Mouse (Mus musculus): ENCODE measurements around the gene Abcb9.

Gene Abcb9

DNA sequence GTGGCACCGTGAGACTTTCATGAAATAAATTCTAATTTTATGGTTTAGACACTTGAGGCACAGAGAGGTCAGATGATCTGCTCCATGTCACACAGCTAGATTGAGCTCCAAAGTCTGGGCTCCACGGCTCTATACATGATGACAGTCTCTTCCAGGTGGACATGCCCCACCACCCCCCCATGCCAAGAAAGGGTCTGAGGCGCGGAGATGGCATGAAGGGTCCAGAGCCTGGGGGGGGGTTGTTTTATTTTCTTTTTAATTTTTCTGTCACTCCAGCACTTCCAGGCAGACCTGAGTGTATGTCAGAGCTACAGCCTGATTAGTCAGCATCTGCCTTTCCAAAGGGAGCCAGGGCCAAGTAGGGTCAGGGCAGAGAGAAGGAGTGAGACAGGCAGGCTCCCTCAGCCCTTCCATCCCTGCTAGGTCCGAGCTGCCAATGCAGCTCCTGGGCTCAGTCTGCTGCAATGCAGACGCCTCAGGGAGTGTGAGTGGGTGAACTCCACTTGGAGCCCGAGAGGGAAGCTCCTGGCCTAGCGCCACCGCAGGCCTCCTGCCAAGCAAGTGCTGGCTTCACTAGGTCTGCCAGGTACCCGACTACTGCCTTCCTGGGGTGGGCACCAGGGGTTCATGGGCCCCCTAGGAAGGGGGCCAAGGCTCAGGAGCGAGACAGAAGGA, 2.3 kb downstream of the Abcb9 start:
- peak; percentile 76 to 83 for DNase-seq

DNA sequence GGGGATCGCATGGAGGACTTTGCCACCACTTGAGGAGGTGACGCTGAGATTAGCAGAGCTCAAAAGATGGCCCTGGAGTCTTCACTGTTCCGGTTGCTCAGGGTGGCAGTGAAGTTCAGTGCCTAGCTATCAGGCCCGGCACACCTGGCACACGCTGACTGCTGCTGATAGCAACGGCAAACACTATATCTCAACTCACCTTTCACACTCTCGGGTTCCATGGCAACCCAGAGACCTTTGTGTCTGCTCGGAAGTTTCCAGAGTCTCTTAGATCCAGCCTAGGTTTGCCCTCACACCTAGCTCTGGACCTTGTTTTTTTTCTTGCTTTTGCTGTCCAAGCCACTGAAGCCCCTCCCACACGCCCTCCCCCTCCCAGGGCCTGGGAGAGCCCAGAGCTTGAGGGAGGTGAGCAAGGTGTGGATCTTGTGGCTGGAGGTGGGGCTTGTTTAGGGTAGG, 3.6 kb downstream of the Abcb9 start:
- DNase-seq: no peak

DNA sequence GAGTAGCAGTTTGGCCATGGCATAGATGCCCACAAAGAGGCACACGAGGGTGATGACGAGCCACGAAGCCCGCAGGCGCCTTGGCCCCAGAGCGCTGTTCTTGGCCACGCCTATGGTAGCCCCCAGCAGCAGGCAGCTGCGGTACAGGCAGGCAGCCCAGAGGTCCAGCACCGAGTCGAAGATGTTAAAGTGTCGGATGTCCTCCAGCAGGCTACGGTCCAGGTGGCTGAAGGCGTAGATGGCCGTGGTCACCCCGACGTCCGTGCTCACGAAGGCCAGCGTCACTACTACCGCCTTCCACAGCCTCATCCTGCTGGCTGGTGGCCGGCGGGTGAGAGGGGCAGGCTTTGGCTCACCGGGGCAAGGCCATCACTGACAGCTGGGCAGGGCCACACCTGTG, 5.7 kb downstream of the Abcb9 start:
- no peak for DNase-seq

DNA sequence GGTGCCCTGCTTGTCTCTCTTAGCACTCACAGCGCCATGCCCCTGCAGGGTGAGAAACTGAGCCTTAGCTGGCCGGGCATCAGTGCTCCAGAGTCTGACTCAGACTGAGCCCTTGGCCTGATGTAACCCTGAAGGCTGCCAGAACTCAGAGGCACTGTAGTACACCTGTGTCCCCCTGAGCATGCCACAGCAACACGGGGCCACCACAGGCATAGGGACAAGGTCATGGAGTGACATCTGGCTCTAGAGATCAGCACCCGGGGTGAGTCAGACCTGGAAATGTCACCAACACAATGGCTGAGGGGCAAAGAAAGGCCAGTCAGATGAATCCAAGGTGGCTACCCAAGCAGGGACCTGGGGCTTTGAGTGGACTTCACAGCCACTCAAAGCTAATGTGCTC, 8.7 kb downstream of the Abcb9 start:
- DNase-seq: no peak

DNA sequence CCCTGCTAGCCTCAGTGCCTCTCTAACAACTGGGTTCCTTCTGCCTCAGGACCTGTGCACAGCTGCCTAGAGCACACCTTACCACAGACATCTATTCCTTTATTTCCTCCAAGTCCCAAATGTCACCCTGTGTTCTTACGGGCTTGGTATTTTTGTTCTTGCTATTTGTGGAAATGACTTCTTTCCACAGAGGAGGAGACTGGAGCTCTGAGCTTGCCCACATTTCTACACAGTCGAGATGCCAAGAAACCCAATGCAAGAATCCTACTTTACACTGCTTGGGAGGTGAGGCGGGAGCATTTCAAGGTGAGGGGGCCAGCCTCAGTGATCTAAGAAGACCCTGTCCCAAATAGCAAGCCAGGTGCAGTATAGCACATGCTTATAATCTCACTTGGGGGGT, 10.1 kb downstream of the Abcb9 start:
- no peak for DNase-seq

DNA sequence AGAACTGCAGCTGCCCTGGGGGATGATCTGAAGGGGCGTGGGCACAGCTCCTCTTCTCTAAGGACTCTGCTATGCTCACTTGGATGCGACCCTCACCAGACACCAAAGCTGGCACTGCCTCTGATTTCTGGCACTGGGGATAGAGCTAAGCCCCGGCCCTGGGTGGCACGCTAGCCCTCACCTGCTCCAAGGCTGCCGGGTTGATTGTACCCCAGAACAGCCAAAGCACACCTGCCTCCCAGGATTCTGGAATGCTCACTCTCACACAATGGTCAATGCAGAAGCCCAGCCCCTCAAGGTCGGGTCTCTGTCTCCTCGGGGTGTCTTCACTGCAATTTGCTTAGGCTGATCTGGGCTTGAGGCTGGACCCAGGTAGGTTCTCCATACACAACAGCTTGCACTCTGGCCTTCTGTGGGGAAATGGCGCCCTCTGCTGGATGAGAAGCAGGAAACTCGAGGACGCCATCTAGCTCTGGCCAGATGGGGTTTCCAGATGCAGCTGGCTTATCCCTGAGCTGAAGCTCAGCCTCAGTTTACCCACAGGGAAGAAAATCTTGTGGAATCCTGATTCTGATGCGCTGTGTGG, 10.9 kb downstream of the Abcb9 start:
- DNase-seq: peak; percentile 86 to 90

DNA sequence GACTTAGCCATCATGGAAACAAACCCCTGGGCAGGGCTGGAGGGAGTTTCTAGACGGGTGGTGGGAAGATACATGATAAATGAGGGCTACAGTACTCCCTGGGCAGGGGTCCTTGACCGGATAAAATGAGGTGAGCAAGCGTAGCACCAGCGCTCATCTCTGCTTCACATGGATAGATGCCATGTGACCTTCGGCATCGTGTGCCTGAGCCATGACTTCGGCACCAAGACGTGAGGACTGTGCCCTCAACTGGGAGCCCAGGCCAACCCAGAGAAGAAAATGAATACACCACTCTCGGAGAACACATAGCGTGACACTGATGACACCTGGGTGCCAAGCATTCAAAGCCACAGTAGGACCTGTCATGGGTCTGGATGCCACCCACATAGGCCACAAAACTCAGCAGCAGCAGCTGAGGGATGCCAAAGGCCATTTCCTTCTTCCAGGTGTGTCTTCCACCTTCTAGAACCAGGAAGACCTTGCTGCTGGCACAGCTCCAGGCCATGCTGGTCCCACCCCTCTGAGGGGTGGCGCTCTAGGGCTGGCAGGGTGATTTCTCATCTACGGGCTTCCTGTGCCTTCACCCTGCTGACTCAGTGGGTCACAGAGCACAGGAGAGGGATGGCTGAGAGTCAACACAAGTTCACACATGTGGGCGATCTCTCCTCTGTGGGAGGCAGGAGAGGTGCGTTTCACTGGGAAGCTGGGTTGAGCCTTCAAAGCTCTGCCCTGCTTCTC, 11.6 kb downstream of the Abcb9 start:
- DNase-seq: no peak

DNA sequence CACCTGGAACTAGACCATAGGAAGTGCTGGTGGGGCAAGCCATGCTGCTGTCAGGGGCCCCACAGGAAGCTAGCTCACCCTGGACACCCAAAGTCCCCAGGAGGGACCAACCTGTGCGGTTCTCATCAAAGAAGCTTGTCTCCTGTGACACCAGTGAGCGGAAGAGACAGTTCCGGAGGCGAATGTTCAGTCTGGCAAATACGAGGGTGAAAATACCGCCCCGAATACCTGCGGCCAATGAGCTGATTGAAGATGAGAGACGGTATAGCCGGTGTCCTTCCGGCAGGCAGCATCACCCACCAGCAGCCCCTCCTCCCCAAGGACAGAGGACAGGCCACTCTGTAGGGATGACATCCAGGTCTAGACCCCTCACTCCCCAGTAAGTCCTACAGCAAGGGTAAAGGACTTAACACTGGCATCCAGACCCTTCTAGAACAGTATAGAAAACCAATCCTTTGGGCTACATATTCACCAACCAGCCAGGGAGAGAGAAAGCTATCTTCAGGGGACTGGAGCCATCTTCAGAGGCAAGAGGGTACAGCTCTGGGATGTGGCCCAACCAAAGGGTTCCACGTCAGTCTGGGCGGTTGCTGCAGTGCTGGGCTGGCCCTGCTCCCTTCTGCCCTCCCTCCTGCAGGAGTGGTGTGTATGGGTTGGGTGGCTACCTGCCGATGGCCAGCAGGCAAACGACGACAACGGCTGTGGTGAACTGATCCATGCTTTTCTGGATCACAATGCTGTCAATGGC, 12.5 kb downstream of the Abcb9 start:
- no peak for DNase-seq

DNA sequence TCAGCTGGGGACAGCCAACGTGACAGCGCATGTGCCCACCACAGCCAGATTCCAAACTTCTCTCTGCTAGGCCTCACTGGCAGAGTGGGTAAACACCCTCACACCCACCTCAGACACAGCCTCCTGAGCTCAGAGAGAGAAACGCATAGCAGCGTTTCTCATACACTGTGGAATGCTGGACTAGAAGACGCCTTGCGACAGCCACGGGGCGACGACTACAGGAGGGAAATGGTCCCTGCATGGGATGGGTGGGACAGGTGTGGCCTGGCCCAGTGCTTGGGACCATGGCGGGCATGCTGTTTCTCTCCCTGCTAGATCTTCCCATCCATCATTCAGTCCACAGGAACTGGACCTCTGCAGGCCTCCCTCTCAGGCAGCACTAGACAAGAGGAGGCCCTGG, 13.2 kb downstream of the Abcb9 start:
- no peak for DNase-seq

DNA sequence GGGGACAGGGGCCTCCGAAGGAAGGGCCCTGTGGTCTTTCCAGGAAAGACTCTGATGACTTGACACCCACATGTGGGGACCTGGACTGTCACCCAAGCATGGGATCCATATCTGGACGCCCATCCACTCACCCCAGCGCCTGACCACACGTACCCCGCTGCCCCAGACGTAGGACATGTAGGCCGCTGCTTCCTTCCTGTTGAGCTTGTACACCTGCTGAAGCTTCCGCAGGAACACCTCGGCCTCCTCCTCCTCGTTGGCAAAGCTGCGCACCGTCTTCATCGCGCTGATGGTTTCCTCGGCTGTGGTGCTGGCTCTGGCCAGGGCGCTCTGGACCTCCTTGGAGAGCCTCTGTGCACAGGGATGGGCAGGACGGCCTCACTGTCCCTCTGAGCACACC, 15.7 kb downstream of the Abcb9 start:
- no peak for DNase-seq

DNA sequence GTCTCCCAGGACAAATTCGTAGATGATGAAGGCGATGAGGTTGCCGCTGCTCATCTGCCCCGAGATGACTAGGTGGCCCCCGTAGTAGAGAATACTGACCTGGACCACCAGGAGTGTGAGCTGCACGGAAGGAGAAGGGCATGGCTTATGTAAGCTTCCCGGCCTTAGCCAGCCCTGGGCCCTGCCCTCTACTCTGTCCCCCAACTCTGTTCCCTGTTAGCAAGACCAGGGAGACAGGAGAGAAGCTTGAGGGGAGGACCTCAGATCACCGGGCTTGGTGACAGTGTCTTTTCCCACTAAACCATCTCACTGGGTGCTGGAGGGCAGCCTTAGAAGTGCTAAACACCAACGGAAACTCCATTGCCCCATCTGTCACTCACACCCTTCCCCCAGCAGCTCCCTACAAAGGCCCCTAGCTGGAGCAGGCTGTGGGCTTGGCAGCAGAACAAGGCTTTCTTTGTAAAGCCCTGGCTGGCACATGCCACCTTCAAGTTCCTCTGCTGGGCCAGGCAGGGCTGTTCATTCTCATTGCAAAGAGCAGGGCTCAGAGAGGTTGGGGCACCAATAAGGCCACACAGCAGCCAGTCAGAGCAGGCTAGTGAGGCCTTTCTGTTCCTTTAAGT, 16.7 kb downstream of the Abcb9 start:
- DNase-seq: peak; percentile 41 to 51

DNA sequence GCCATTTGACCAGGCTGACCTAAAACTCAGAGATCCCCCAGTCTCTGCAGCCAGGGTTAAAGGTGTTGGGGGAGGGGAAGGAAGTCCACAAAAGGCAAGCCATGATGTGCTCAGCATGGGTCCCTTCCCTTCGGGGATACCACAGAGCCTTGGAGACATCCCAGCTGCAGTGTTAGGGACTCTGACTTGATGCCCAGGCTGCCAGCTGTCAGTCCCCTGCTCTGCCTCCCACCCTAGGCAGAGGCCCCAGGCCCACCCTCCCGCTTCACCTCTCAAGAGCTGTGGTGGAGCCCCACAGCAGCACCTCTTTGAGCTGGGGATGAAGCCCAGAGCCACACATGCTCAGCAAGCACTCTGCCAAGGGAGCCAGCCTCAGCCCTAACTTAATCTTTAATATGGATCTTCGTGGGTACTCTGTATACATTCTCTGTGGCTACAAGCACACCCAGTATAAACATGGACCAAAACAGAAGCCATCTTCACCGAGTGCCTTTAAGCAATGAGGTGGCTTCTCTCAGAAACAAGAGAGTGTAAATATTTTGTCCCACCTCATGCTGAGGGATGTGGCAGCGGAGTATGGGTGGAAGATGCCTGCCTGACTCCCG, 17.6 kb downstream of the Abcb9 start:
- no peak for DNase-seq

DNA sequence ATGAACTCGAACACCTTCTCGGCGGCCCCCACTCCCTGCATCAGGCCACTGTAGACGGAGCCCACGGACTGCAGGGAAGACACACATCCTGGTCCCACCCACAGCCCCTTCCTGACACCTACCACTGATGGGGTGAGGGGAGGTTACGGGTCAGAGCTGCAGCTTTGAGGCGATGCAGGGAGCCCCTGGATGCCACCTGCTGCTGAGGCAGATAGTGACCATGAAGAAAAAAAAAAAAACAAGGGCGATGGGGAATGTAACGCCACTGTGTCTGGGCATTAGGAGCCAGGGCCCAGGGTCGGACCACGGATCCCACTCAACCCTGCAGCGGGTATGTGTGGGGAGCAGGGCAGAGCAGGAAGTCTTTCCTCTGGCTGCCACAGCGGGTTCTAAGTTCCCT, 18.4 kb downstream of the Abcb9 start:
- DNase-seq: no peak

DNA sequence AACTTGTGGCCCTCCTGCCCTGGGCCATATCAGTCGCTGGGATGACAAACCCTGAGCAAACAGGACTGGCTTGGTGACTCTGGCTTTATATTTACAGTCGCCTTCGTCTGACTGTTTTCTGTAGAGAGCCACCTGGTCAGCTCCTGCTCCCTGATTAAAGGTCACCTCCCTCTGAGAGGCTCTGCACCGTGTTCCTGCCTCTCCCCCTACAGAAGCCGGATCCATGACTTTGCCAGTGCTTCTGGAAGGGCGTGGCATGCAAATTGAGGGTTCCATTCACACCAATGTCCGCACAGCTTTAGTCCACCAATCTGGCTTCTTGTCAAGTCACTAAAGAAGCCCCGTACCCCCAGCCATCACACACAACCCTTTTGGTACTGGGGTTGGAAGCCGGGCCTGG, 19.0 kb downstream of the Abcb9 start:
- no peak for DNase-seq

DNA sequence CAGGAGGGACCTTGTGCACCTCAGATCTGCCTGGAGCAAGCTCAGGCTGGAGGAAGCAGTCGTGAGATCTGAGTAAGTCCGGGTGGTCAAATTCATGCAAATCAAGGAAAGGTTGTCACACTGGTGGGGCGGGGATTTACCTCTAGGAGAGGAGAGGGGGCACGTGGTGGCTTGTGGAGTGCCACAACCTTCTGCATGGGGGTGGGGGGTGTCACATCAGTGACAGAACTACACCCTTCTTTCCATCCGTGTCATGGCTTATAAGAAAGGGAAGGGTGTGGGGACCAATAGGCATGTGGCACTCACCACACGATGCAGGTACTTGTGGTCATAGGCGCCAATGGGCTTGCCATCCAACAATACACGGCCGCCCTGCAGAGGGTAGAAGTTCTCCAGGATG, 19.9 kb downstream of the Abcb9 start:
- DNase-seq: no peak

DNA sequence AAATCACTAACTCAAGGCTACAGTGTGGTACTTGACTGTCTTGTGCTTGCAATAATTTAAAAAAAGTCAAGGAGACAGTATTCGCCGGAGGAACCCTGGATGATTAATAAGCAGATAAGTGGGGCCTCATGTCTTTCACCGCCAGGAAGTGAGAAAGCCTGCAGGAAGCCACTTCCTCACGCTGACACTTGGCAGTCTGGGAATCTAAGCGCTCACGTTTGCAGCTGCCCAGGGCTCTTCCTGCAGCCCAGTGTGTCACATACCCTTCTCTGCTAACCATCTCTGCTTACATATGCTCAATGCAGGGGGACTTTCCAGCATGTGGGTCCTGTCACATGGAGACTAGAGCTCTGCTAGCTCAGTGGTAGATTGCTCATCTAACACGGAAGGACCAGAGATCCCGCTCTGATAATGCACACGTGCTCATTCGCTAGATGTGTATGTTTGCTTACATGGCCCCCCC, 20.7 kb downstream of the Abcb9 start:
- DNase-seq: no peak

DNA sequence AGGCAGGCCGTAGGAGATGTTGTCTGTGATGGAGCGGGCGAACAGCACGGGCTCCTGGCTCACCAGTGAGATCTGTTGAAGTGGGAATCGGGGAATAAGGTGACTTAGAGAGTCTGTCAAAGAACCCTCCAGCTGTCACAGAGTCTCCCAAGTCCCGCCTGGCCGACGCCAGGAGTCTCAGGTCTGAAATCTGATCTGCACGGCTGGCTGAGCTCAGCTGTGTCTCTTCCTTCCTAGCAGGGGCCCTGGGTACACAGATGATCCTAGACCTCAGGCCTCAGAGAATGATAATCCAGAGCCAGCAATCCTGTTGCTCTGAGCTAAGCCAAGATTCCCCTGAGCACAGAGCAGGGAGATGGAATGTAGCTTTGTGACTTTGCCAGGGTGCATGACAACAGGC, 21.9 kb downstream of the Abcb9 start:
- no peak for DNase-seq

DNA sequence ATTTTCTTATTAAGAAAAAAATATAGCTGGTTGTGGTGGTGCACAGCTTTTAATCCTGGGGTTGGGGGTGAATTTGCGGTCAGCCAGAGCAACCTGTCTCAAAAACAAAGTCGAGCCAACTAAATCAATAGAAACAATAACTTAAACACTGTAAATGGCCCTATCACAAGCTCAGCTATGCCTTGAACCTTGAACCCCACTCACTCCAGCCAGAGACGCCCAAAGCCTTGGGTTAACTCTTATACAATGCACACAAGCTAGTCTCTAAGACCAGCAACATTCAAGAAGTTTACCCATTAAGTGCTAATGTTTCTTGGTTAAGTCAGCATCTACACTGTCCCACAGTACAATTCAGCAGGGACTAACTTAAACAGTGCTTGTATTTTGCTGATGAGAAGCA, 25.9 kb downstream of the Abcb9 start:
- no peak for DNase-seq

DNA sequence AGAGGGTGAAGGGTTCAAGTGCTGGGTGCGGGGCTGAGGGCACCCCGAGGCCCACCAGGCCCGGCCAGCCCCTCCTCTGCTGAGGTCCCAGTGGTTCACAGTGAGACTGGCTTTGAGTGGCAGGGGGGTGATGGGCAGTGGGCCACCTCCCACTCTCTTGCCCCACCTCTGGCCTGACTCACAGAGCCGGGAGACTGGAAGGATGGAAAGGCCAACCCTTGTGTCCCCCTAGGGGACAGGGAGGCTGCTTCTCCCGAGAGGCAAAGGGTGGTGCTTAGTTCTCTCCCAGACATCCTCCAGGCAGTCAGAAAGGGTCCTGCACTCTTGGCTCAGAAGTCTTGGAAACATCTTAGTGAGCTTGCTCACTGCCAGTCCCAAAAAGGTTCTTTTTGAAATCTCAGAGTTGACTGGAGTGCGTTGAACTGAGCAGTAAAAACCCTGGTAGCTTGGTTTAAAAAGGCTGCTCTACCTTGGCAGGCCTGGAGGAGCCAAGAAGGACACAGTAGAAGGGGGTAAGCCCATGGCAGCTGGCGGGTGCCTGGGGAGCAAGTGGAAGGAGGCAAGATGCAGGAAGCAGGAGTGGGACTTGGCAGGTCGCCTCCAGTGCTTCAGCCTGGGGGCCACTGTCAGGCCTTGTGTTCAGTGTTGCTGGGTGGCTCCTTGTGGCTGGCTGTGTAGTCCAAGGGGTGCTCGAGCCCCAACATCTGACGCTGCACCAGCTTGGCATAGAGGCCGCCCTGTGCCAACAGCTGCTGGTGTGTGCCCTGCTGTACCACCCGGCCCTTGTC, 33.4 kb downstream of the Abcb9 start:
- no peak for DNase-seq

DNA sequence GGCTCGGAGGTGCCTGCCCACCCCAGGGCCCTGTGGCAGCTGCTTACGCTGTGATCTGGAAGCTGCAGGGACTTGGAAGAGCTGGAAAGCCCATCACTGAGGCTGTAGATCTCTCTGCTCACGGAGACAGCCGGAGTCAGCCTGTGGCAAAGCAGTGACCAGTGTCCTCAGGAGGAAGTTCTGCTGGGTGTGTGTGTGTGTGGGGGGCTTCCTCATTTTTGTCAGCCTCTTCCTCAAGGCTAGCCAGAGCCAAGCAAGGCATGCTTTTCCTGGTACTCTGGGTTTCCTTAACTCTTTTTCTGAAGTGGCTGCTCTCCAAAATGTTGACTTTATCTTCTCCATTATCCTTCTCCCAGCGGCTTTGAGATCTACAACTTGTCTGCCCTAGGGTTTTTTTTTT, 35.9 kb downstream of the Abcb9 start:
- DNase-seq: no peak

DNA sequence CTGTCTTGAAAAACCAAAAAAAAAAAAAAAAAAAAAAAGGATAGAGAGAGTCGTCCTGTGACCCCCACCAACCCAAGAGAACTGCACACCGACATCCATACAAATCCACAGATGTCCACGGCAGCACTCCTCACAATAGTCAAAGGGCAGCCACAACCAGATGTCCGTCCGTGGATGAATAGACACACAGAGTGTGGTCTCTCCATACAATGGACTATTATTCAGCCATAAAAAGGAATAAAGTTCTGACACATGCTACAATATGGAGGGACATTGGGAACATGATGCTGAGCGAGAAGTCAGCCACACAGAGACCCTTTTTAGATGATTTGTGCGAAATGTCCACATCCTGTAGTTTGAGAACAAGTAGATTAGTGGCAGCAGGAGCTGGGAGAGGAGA, 36.8 kb downstream of the Abcb9 start:
- DNase-seq: no peak

DNA sequence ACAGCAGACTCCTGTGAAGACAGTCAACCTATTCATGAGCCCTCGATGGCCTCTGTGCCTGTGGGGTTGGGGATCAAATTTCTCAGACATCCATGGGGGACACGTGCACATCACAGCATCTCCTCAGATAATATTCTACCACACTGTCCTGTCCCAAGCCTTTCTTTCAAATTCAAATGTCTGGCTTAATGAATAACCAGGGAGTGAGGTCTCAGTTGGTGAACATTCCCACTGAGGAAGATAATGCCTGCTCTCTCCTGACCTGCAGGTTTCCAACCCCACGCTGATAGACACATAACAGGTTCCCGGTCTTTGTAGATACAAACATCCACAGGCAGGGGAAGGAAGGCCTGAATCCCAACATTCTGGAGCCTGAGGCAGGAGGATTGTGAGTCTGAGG, 38.6 kb downstream of the Abcb9 start:
- DNase-seq: no peak

Data from cerebellum, postnatal 36 days (tissue).